Mouse (Mus musculus) testis, adult 2 months (tissue): ENCODE measurements around the gene Gm11639.

Source experiments
- CTCF ChIP-seq: fragments of 200-500 bp; IDR thresholded peaks from 2 replicates; pipeline ENCODE4 v1.5.1; 2012; ENCODE audit warnings: low read depth, mild to moderate bottlenecking, inconsistent platforms, low read length, moderate library complexity; ENCODE audit not compliant: control insufficient read depth, insufficient read depth, insufficient replicate concordance
- POLR2A ChIP-seq: fragments of 200-500 bp; IDR thresholded peaks from 2 replicates; pipeline ENCODE4 v1.6.1; 2012; ENCODE audit warnings: low read depth, mild to moderate bottlenecking, inconsistent platforms, low read length, moderate library complexity; ENCODE audit not compliant: control insufficient read depth

DNA sequence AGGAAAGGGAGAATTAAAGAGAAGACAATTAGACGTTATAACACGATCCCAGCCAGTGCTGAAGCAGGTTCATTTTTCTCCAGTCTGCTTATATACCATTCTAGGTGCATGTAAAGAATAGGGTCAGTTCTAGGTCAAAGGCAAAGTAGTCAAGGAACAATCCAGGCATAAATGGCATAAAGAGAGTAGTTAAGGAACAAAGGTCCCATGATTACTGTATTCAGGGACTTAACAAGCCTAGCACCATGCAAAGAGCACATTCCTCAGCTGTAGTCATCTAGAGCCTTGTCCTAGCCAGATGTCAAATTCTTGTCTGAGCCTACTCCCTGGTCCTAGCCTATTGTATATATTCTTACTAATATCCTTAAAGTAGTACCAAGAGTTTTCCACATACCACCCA is 259.2 kb downstream of the Gm11639 start:
- TF ChIP-seq CTCF (no peak), POLR2A (no peak)
